ENCODE assay signal across 8 mouse cellular contexts in genomic region chr6:5255291-5255690, GRCm38 (mm10). TPM values are rescaled to one million over a fixed set of nuclear protein-coding genes. Genes with fewer than 3 reads are reported as not detected.
A peak's percentile ranks its signal among the peaks of the same experiment; 100 is the strongest.
DNase-seq lines count a peak whose midpoint lies in the region; ATAC-seq and TF ChIP-seq lines count a peak whose summit lies in the region.

No protein-coding gene starts in this region.

- no peak overlapping the region for H3K27ac ChIP-seq in midbrain, embryonic 11.5 days (ENCODE audit: low read depth, low read length)
- no peak overlapping the region for H3K27ac ChIP-seq in midbrain, embryonic 10.5 days (replicated peaks)
- H3K27ac ChIP-seq in hindbrain, postnatal 0 days: no peak overlapping the region
- H3K27ac ChIP-seq in stomach, embryonic 14.5 days (ENCODE audit: low read length): no peak overlapping the region

- no peak overlapping the region for H3K4me3 ChIP-seq in midbrain, embryonic 11.5 days (ENCODE audit: low read depth, low read length)
- H3K4me3 ChIP-seq in midbrain, embryonic 10.5 days: no peak overlapping the region
- peak overlapping the region; percentile 14 for H3K4me3 ChIP-seq in hindbrain, postnatal 0 days (ENCODE audit: low read length)
- H3K4me3 ChIP-seq in stomach, embryonic 14.5 days (ENCODE audit: low read depth, low read length): peak overlapping the region; percentile 34

- 66% methylated on average over 6 of the region's 6 CpGs for whole genome bisulfite sequencing in midbrain, embryonic 11.5 days
- 73% methylated on average over 6 of the region's 6 CpGs for WGBS in midbrain, embryonic 10.5 days
- 59% methylated on average over 6 of the region's 6 CpGs for WGBS in hindbrain, postnatal 0 days
- WGBS in stomach, embryonic 14.5 days: 45% methylated on average over 6 of the region's 6 CpGs

- peak; percentile 19 to 22 for DNase-seq in cerebellum, postnatal 10 days
- DNase-seq in cerebellum, adult 8-10 months: no peak
- no peak for DNase-seq in midbrain, embryonic 11.5 days (ENCODE audit: low spot score, missing footprints)
- DNase-seq in midbrain, embryonic 10.5 days (ENCODE audit: low spot score): no peak
- DNase-seq in hindbrain, postnatal 0 days (ENCODE audit: low spot score): peak; percentile 12
- DNase-seq in retina, embryonic 14.5 days (ENCODE audit: low spot score): no peak
- DNase-seq in spleen, adult 18-20 months: no peak

- H3K9me3 ChIP-seq in midbrain, embryonic 11.5 days (ENCODE audit: control insufficient read depth, low read length): no peaks in the 10 kb centered on the region
- H3K9me3 ChIP-seq in midbrain, embryonic 10.5 days (replicated peaks): no peaks in the 10 kb centered on the region
- H3K9me3 ChIP-seq in hindbrain, postnatal 0 days (ENCODE audit: low read length): no peaks in the 10 kb centered on the region
- H3K9me3 ChIP-seq in stomach, embryonic 14.5 days (ENCODE audit: control insufficient read depth, low read depth, low read length): no peaks in the 10 kb centered on the region

- H3K4me2 ChIP-seq in midbrain, embryonic 11.5 days: peak overlapping the region; percentile 34
- peak overlapping the region; percentile 48 for H3K4me2 ChIP-seq in hindbrain, postnatal 0 days (ENCODE audit: low read depth, low read length)
- peak overlapping the region; percentile 51 for H3K4me2 ChIP-seq in stomach, embryonic 14.5 days (replicated peaks; ENCODE audit: low read depth, low read length)

- 0 out of 2 replicates have a peak, but pooled peaks cover 3% of the 10 kb centered on the region for H3K4me1 ChIP-seq in midbrain, embryonic 11.5 days (ENCODE audit: control insufficient read depth, insufficient read depth, low read length)
- H3K4me1 ChIP-seq in midbrain, embryonic 10.5 days: peaks cover 14% of the 10 kb centered on the region
- peaks cover 3% of the 10 kb centered on the region; the same call in 1 of the 2 replicates for H3K4me1 ChIP-seq in hindbrain, postnatal 0 days (ENCODE audit: insufficient read depth, low read length)
- H3K4me1 ChIP-seq in stomach, embryonic 14.5 days (ENCODE audit: control insufficient read depth, insufficient read depth, low read length): no peaks in the 10 kb centered on the region

- no peaks in the 10 kb centered on the region for H3K36me3 ChIP-seq in midbrain, embryonic 11.5 days (ENCODE audit: control insufficient read depth, insufficient read depth, low read length)
- no peaks in the 10 kb centered on the region for H3K36me3 ChIP-seq in midbrain, embryonic 10.5 days
- no peaks in the 10 kb centered on the region for H3K36me3 ChIP-seq in hindbrain, postnatal 0 days (ENCODE audit: insufficient read depth, low read length)
- no peaks in the 10 kb centered on the region for H3K36me3 ChIP-seq in stomach, embryonic 14.5 days (ENCODE audit: control insufficient read depth, insufficient read depth, low read length)

- no peak overlapping the region for H3K9ac ChIP-seq in midbrain, embryonic 11.5 days (ENCODE audit: low read length)
- H3K9ac ChIP-seq in hindbrain, postnatal 0 days (replicated peaks; ENCODE audit: low read length): no peak overlapping the region
- no peak overlapping the region for H3K9ac ChIP-seq in stomach, embryonic 14.5 days (replicated peaks; ENCODE audit: low read depth, low read length)

- no peak for ATAC-seq in midbrain, embryonic 11.5 days (ENCODE audit: low FRiP score)
- no peak for ATAC-seq in hindbrain, postnatal 0 days
- ATAC-seq in stomach, embryonic 14.5 days (ENCODE audit: insufficient number of reproducible peaks, insufficient read depth, low FRiP score, low read depth): no peak

- no peak for TF ChIP-seq CTCF in hindbrain, postnatal 0 days (IDR thresholded peaks at IDR 0.05; ENCODE audit: low read depth)

- H3K27me3 ChIP-seq in midbrain, embryonic 11.5 days (ENCODE audit: control insufficient read depth, insufficient read depth, low read length): no peaks in the 10 kb centered on the region
- no peaks in the 10 kb centered on the region for H3K27me3 ChIP-seq in midbrain, embryonic 10.5 days (ENCODE audit: low read depth, poor library complexity, severe bottlenecking)
- H3K27me3 ChIP-seq in hindbrain, postnatal 0 days (ENCODE audit: insufficient read depth, low read length): no peaks in the 10 kb centered on the region
- H3K27me3 ChIP-seq in stomach, embryonic 14.5 days (ENCODE audit: control insufficient read depth, insufficient read depth, low read length): no peaks in the 10 kb centered on the region

RNA-seq across cellular contexts. Expression of gene Pon3, which starts 0.8 kb away (rescaled TPM):
- polyA plus RNA-seq in midbrain, embryonic 11.5 days (2014; fragmentation: Nextera tagmentation; extraction: Ambion mirVana): 7.1 TPM in 2 replicates
- 5.6 and 5.9 TPM in 2 replicates for polyA plus RNA-seq in midbrain, embryonic 10.5 days (2016; fragmentation: Nextera tagmentation; extraction: Ambion mirVana)
- total RNA-seq in hindbrain, postnatal 0 days (2014; rRNA removed): 4.1 and 5.2 TPM in 2 replicates
- polyA plus RNA-seq in hindbrain, postnatal 0 days (2015; fragmentation: Nextera tagmentation; extraction: Ambion mirVana): 5.8 and 6.2 TPM in 2 replicates
- polyA plus RNA-seq in stomach, embryonic 14.5 days (2014; fragmentation: Nextera tagmentation; extraction: Ambion mirVana): 16.3 and 20.1 TPM in 2 replicates

RNA-seq across cellular contexts. Expression of gene Pon2, which starts 43.0 kb away (rescaled TPM):
- 23.0 and 28.4 TPM in 2 replicates for polyA plus RNA-seq in midbrain, embryonic 11.5 days (2014; fragmentation: Nextera tagmentation; extraction: Ambion mirVana)
- 30.5 and 31.1 TPM in 2 replicates for polyA plus RNA-seq in midbrain, embryonic 10.5 days (2016; fragmentation: Nextera tagmentation; extraction: Ambion mirVana)
- 17.9 TPM in 2 replicates for total RNA-seq in hindbrain, postnatal 0 days (2014; rRNA removed)
- 50.4 and 56.2 TPM in 2 replicates for polyA plus RNA-seq in hindbrain, postnatal 0 days (2015; fragmentation: Nextera tagmentation; extraction: Ambion mirVana)
- 50.8 and 56.5 TPM in 2 replicates for polyA plus RNA-seq in stomach, embryonic 14.5 days (2014; fragmentation: Nextera tagmentation; extraction: Ambion mirVana)

Comparison
In these comparisons a context has a peak if more than half of its experiments do, and no peak if none do; other contexts are left out.
1. DNase-seq: peak in cerebellum, postnatal 10 days (2 of 2) and hindbrain, postnatal 0 days (single experiment); none in cerebellum, adult 8-10 months (single experiment), midbrain, embryonic 11.5 days (single experiment), midbrain, embryonic 10.5 days (single experiment), retina, embryonic 14.5 days (single experiment) and spleen, adult 18-20 months (0 of 2).
2. H3K4me3 ChIP-seq: peak in hindbrain, postnatal 0 days (single experiment) and stomach, embryonic 14.5 days (single experiment); none in midbrain, embryonic 11.5 days (single experiment) and midbrain, embryonic 10.5 days (single experiment).
3. Peak in every context shown above with its lines, with median percentiles within 50 percentile points of each other: H3K4me2 ChIP-seq.